Mouse (Mus musculus): Measurements from ENCODE around the gene Foxb2. TPM values are rescaled to one million over a fixed set of nuclear protein-coding genes. Genes with fewer than 3 reads are reported as not detected.

Gene Foxb2
- polyA plus RNA-seq (2015; fragmentation: Illumina TruSeq; extraction: RNeasy Lipid Tissue Mini Kit (QIAGEN cat#74804); ENCODE audit: low read depth, low replicate concordance) = not detected

DNA sequence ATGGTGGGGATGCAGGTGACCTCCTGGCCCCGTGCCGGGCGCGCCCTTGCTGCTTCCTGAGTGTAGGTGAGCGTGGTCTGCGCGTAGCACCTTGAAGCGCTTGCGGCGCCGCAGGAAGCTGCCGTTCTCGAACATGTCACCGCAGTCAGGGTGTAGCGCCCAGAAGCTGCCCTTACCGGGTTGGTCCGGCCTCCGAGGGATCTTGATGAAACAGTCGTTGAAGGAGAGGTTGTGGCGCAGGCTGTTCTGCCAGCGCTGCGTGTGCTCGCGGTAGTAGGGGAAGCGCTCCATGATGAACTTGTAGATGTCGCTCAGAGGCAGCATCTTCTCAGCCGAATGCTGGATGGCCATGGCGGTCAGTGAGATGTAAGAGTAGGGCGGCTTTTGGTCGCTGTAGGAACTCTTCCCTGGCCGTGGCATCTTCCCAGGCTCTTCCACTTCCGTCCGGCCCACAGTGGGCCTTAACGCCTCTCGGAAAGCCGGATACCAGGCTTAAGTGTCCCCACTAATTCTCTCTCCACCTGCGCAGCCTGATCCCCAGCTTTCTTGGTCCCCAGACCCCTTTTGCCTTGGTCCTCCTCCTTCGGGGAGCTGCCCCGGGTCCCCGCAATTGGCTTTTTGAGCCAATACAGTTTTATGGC, at the start of gene Foxb2:
Gene Foxb2, minus strand, starts transcription at position 585 of the 641 bp plus-strand sequence.

Other genes with a start within 250 kb of the Foxb2 start
- gene Vps13a, start 92.9 kb downstream of the Foxb2 start, polyA plus RNA-seq (2015; fragmentation: Illumina TruSeq; extraction: RNeasy Lipid Tissue Mini Kit (QIAGEN cat#74804); ENCODE audit: low read depth, low replicate concordance) = 41.8 TPM
- gene Prune2, start 82.3 kb upstream of the Foxb2 start, polyA plus RNA-seq (2015; fragmentation: Illumina TruSeq; extraction: RNeasy Lipid Tissue Mini Kit (QIAGEN cat#74804); ENCODE audit: low read depth, low replicate concordance) = 55.0 TPM

All from brain, adult 10 weeks (tissue).